Mouse (Mus musculus) thymus, adult 2 months (tissue): ENCODE results near the gene Itpr2. TPM values are rescaled to one million over a fixed set of nuclear protein-coding genes. Genes with fewer than 3 reads are reported as not detected.

Source experiments
- DNase-seq: peaks from one replicate; pipeline ENCODE4 v3.0.0; 2021
- H3K27ac ChIP-seq: fragments of 200-500 bp; 2 replicates; pipeline ENCODE4 v1.5.1; 2012; ENCODE audit warnings: low read length, control low read depth; ENCODE audit not compliant: control insufficient read depth, insufficient read depth
- H3K27me3 ChIP-seq: fragments of 200-500 bp; 2 replicates; pipeline ENCODE4 v1.6.1; 2012; ENCODE audit warnings: mild to moderate bottlenecking, low read length, moderate library complexity, mixed read lengths; ENCODE audit not compliant: control insufficient read depth, insufficient read depth
- H3K36me3 ChIP-seq: fragments of 200-500 bp; 2 replicates; pipeline ENCODE4 v1.6.1; 2012; ENCODE audit warnings: mild to moderate bottlenecking, low read length, moderate library complexity; ENCODE audit not compliant: control insufficient read depth, insufficient read depth
- H3K4me1 ChIP-seq: fragments of 200-500 bp; replicated peaks from 2 replicates; pipeline ENCODE4 v1.6.1; 2012; ENCODE audit warnings: low read length; ENCODE audit not compliant: control insufficient read depth, insufficient read depth
- H3K4me3 ChIP-seq: fragments of 200-500 bp; 2 replicates; pipeline ENCODE4 v1.5.1; 2012; ENCODE audit warnings: mild to moderate bottlenecking, low read length, control low read depth, moderate library complexity; ENCODE audit not compliant: control insufficient read depth, insufficient read depth
- CTCF ChIP-seq: fragments of 200-500 bp; IDR thresholded peaks from 2 replicates; pipeline ENCODE4 v1.5.1; 2012; ENCODE audit warnings: mild to moderate bottlenecking, control low read depth, low read length, moderate library complexity, borderline replicate concordance; ENCODE audit not compliant: control insufficient read depth, poor library complexity, insufficient read depth; ENCODE audit errors: extremely low read depth
- POLR2A ChIP-seq: fragments of 200-500 bp; IDR thresholded peaks from 2 replicates; pipeline ENCODE4 v1.6.1; 2012; ENCODE audit warnings: mild to moderate bottlenecking, low read length, control low read depth, moderate library complexity; ENCODE audit not compliant: control insufficient read depth, poor library complexity, insufficient read depth; ENCODE audit errors: extremely low read depth
- WGBS: fragments of 180-500 bp; shearing (Covaris S2); methylation state at CpG from one replicate; pipeline ENCODE4 v1.1.7; 2018; 5-methylcytosine and 5-hydroxymethylcytosine counted together
- polyA plus RNA-seq: library from polyadenylated mRNA; depleted of rRNA; stranded (reverse); fragments of >200 nt; gene quantifications from 2 replicates; pipeline ENCODE4 v1.2.3, GENCODE M21; 2012

The Itpr2 gene
- polyA plus RNA-seq, 1 experiment: 60.3 TPM

DNA sequence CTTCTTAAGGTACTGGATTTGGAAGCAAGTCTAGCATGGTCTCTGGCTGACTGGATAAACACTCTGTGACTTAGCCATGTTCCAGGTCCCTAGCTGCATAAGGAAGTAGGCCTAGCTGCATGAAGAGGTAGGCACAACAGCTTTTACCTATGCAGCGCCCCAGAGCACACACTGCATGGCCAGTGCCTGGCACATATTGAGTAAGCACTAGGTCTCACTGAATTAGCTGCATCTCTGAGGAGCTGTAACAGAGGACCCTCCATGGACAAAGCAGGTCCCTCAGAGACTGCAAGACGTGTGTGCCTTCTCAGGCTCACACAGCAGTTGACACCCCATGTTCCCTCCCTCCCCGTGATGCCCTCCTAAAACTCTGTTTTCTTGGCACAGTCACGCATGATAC lies 114.0 kb downstream of the Itpr2 start:
- peaks cover 72% of the 10 kb centered on the region for H3K36me3 ChIP-seq
- no peak overlapping the region for H3K4me3 ChIP-seq
- no peaks in the 10 kb centered on the region for H3K4me1 ChIP-seq
- TF ChIP-seq POLR2A (no peak), CTCF (no peak)
- no peak for DNase-seq
- no peaks in the 10 kb centered on the region for H3K27me3 ChIP-seq
- no peak overlapping the region for H3K27ac ChIP-seq
- 96% methylated on average over 4 of the region's 4 CpGs for WGBS

DNA sequence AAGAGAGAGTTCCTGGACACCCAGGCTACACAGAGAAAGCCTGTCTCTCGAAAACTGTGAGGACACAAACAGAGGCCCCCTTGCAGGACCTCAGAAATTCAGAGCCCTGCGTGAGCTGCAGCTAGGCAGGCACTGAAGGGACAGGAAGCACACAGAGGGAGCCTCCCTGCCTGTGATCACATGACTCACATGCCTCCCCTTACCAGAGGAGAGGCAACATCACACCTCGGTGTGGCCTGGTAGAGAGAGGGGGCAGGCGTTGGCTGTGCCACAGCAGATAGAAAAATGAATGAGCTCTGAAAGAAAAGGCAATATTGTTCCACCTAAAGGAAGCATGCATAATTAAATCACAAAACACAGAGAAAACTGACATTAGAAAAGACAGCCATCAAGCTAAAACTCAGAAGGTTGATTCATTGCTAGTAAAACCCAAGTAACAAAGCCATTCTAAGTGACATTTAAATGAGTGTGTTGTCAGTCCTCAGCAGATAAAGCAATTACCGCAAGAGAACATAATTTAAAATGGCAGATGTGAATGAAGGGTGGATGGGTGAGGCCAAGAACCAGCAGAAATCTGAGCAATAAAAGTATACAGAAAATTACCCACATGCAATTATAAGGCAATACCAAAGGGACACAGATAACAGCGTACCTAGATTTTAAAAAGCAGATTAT lies 114.8 kb downstream of the Itpr2 start:
- Histone ChIP-seq H3K27me3 (no peaks in the 10 kb centered on the region), H3K4me3 (no peak overlapping the region), H3K27ac (no peak overlapping the region), H3K36me3 (peaks cover 71% of the 10 kb centered on the region), H3K4me1 (no peaks in the 10 kb centered on the region)
- no peak for DNase-seq
- TF ChIP-seq CTCF: no peak
- TF ChIP-seq POLR2A: no peak
- 75% methylated on average over 6 of the region's 6 CpGs for WGBS

DNA sequence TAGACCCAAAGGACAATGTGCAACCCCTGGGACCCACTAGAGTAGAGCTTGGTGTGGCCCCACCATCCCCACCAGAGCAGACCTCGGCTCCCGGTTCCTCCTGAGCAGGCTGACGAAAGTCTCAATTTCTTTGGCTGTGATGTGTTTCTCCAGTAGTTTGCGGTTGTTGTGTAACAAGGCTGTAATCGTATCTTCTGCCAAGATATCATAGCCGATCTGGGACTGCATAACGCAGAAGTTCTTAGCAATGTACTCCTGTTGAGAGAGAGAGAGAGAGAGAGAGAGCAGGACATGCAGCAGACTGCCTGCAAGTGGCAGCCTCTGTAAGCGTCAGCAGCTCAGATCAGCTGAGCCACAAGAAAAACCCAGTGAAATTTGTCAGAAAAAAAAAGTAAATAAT lies 122.8 kb downstream of the Itpr2 start:
- DNase-seq: no peak
- 96% methylated on average over 8 of the region's 8 CpGs for WGBS
- no peak overlapping the region for H3K4me3 ChIP-seq
- no peaks in the 10 kb centered on the region for H3K27me3 ChIP-seq
- peaks cover 69% of the 10 kb centered on the region for H3K36me3 ChIP-seq
- no peak overlapping the region for H3K27ac ChIP-seq
- TF ChIP-seq POLR2A: no peak
- no peak for TF ChIP-seq CTCF
- no peaks in the 10 kb centered on the region for H3K4me1 ChIP-seq

- TF ChIP-seq CTCF: no peak
- WGBS: 87% methylated on average over 2 of the region's 2 CpGs
- Histone ChIP-seq H3K27me3 (no peaks in the 10 kb centered on the region), H3K4me1 (no peaks in the 10 kb centered on the region), H3K27ac (no peak overlapping the region), H3K36me3 (peaks cover 83% of the 10 kb centered on the region), H3K4me3 (no peak overlapping the region)
- no peak for DNase-seq
These were observed 130.5 kb downstream of the Itpr2 start for GRCm38 (mm10) chr6:146371511-146371910.

- no peak overlapping the region for H3K27ac ChIP-seq
- DNase-seq: no peak
- WGBS: 95% methylated on average over 4 of the region's 4 CpGs
These were observed 135.8 kb downstream of the Itpr2 start for GRCm38 (mm10) chr6:146366180-146366579.

DNA sequence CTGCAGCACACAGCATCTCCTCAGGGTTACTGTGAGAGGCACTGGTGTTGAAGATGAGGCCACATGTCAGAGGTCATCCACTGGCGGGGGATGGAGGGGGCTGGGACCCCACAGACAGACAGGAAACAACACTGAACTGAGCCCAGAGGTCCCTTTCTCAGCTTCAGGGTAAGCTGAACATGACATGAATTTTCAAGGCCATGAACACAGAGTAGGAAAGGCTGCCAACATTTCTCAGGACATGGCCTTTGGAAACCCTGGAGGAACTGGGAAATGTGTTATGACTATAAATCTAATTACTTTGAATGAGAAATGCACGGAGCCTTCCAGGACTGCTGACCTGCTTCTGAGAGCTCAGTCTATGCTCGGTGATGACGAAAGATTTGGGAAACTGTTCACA lies 144.1 kb downstream of the Itpr2 start:
- 95% methylated on average over 4 of the region's 4 CpGs for WGBS
- peaks cover 68% of the 10 kb centered on the region for H3K36me3 ChIP-seq
- TF ChIP-seq POLR2A: no peak
- TF ChIP-seq CTCF: no peak
- no peaks in the 10 kb centered on the region for H3K27me3 ChIP-seq
- H3K27ac ChIP-seq: no peak overlapping the region
- H3K4me1 ChIP-seq: no peaks in the 10 kb centered on the region
- H3K4me3 ChIP-seq: no peak overlapping the region
- no peak for DNase-seq

More at GRCm38 (mm10) chr6:146366180-146366579, 135.8 kb downstream of the Itpr2 start:
- Histone ChIP-seq H3K36me3 (peaks cover 83% of the 10 kb centered on the region), H3K4me1 (no peaks in the 10 kb centered on the region), H3K27me3 (no peaks in the 10 kb centered on the region), H3K4me3 (no peak overlapping the region)
- TF ChIP-seq CTCF (no peak), POLR2A (no peak)

DNA sequence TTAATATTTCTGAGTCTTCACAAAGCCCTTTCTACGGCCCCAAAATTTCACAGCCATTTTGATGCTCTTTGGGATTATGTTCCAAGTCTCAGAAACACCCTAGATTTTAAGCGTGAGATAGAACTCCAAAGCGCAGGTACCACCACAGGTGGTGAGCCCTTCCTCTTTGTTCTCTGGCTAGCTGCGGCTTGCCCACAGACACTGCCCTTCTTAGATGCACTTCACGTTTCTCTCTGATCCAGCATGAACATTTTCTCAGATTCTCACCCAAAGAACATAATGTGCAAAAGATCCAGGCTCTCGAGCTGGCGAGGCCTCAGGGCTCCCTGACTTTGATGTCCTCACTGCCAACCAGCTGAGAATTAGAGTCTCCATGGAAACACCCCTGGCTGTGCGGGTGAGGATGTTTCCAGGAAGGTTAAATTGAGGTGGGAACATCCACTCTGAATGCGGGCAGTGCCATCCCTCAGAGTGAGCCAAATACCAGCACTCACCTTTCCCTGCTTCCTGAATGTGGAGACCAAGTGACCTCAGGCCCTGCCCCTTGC lies 149.7 kb downstream of the Itpr2 start:
- 90% methylated on average over 9 of the region's 9 CpGs for WGBS
- Histone ChIP-seq H3K4me3 (no peak overlapping the region), H3K27ac (no peak overlapping the region), H3K36me3 (peaks cover 56% of the 10 kb centered on the region), H3K27me3 (no peaks in the 10 kb centered on the region), H3K4me1 (no peaks in the 10 kb centered on the region)
- no peak for DNase-seq
- TF ChIP-seq POLR2A (no peak), CTCF (no peak)
